In the genomic region with DNA sequence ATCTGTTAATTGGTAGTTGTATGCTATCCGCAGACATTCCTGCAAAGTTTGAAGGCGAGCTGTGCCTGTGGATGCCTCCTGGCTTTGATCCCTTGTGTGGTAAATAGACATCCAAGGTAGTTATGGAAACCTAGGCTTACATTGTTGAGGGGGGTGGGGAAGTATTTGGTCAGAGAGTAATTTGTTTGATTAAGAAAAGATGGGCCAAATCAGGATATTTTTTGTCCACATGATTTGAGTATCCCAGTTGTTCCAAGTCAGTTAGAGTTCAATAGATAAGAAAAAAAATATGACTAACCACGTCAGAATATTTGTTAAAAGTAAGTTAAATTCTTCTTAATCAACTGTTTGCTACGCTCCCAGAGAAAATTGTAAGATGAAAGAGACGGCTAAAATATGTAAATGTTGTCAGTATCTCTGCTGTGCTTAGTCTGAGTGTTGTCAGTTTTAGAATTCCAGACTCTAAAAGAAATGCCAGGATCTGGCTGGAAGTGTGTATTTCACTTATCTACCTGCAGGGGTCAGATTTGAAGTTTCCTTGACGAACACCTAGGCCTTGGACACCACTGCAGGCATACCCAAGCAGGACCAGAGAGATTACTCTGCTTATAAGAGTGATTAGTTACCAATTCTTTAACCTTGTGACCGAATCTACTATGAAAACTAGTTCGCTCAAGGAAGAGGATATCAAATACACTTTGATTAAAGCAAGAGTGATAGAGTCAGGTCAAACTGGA, we compare ENCODE assay signal across 10 mouse cellular contexts.
DNase-seq lines count a peak whose midpoint lies in the region; ATAC-seq and TF ChIP-seq lines count a peak whose summit lies in the region.
"Had no signal": no experiment of that assay in that cellular context is flagged by ENCODE, and none has a peak within 500 bp of the region (broad histone marks: within the 10 kb centered on the region; RNA-seq: fewer than 3 reads in every experiment).

No protein-coding gene starts in this region.

- H3K27ac ChIP-seq in gastrocnemius, adult 2 months = peak overlapping the region; percentile 89; the same call in 1 of the 2 replicates
- H3K27ac ChIP-seq in lung, embryonic 14.5 days (ENCODE audit: low read depth) = no peak overlapping the region
- H3K27ac ChIP-seq: hindbrain, embryonic 15.5 days had no signal

- no peaks in the 10 kb centered on the region for H3K9me3 ChIP-seq in lung, embryonic 14.5 days (ENCODE audit: low read depth, low read length)
- H3K9me3 ChIP-seq: hindbrain, embryonic 15.5 days had no signal

- H3K36me3 ChIP-seq in lung, embryonic 14.5 days (ENCODE audit: insufficient read depth) = no peaks in the 10 kb centered on the region
- H3K36me3 ChIP-seq: hindbrain, embryonic 15.5 days had no signal

- no peaks in the 10 kb centered on the region for H3K4me1 ChIP-seq in lung, embryonic 14.5 days (ENCODE audit: insufficient read depth)

- no peak overlapping the region for H3K4me2 ChIP-seq in lung, embryonic 14.5 days
- H3K4me2 ChIP-seq: hindbrain, embryonic 15.5 days had no signal

- no peak overlapping the region for H3K4me3 ChIP-seq in gastrocnemius, adult 2 months
- no peak overlapping the region for H3K4me3 ChIP-seq in lung, embryonic 14.5 days (ENCODE audit: low read depth, low read length)
- H3K4me3 ChIP-seq: hindbrain, embryonic 15.5 days had no signal

- no peak for ATAC-seq in lung, embryonic 14.5 days (ENCODE audit: insufficient read depth)
- no peak for ATAC-seq in monocyte, adult 5-6 weeks (replicated peaks; ENCODE audit: insufficient number of reproducible peaks, low FRiP score, low TSS enrichment, poor library complexity, severe bottlenecking)

- intact Hi-C loops in gastrocnemius, adult 2 months (cut with DNase I) = loop anchor here (5.0 kb wide), 2 partner anchors 86 to 94 kb away; no protein-coding TSS in a partner anchor

- H3K27me3 ChIP-seq in lung, embryonic 14.5 days (ENCODE audit: insufficient read depth, low read length) = 0 out of 2 replicates have a peak, but pooled peaks cover 3% of the 10 kb centered on the region

- peak; percentile 54 for TF ChIP-seq CTCF in gastrocnemius, adult 2 months (IDR thresholded peaks at IDR 0.05)
- TF ChIP-seq CTCF in lung, embryonic 14.5 days (IDR thresholded peaks at IDR 0.05; ENCODE audit: low read depth) = peak; percentile 40; the same call in 1 of the 2 replicates

- no peak for DNase-seq in gastrocnemius, adult 2 months
- no peak for DNase-seq in gastrocnemius, adult 18-20 months (ENCODE audit: low spot score)
- DNase-seq in lung, embryonic 14.5 days = peak; percentile 42
- no peak for DNase-seq in lung, postnatal 4 days
- peak; percentile 45 for DNase-seq in brain, adult 2 months (ENCODE audit: low read depth, low spot score)
- peak; percentile 64 for DNase-seq in retina, embryonic 14.5 days (ENCODE audit: low spot score)
- no peak for DNase-seq in gastrocnemius, postnatal 10 days
- DNase-seq: gastrocnemius, postnatal 25 days had no signal

- H3K9ac ChIP-seq in lung, embryonic 14.5 days = no peak overlapping the region
- H3K9ac ChIP-seq: hindbrain, embryonic 15.5 days had no signal

- 43% methylated on average over 8 of the region's 8 CpGs for WGBS in lung, embryonic 14.5 days

Comparison
In these comparisons a context has a peak if more than half of its experiments do, and no peak if none do; other contexts are left out.
1. DNase-seq: peak in lung, embryonic 14.5 days (single experiment), brain, adult 2 months (single experiment) and retina, embryonic 14.5 days (single experiment); none in gastrocnemius, adult 2 months (single experiment), gastrocnemius, adult 18-20 months (single experiment), lung, postnatal 4 days (0 of 2) and gastrocnemius, postnatal 10 days (single experiment).